In the genomic region with DNA sequence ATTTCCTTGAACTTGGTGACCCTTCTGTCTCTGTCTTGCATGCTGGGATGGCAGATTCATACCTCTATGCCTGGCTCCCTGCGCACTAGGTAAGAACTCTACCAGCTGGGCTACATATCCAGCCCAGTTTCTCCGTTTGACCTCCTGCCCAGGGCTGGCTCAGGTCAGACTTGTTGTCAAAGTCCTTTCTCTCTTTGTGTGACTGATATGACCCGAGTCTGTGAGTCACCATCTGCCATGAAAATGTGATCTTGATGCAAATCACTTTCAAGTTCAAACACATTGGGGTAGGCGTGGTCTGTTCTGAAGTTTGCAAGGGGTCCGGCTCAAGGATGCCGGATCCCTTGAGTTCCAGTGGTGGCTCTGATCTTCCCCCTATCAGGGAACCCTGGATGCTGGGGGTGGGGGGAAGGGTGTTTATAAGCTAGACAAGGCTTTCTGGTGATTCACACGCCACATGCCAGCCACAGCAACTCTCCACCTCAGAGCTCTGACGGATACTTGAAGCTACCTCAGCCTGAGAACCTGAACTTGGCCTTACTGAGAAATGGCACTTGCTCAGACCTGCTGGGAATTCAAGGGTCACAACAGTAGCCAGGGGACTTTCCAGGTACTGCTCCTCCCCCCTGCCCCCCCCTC, we compare ENCODE assay signal across 33 mouse cellular contexts. TPM values are rescaled to one million over a fixed set of nuclear protein-coding genes. Genes with fewer than 3 reads are reported as not detected.
A peak's percentile ranks its signal among the peaks of the same experiment; 100 is the strongest.
DNase-seq lines count a peak whose midpoint lies in the region; ATAC-seq and TF ChIP-seq lines count a peak whose summit lies in the region.
"Had no signal": no experiment of that assay in that cellular context is flagged by ENCODE, and none has a peak within 500 bp of the region (broad histone marks: within the 10 kb centered on the region; RNA-seq: fewer than 3 reads in every experiment).

No protein-coding gene starts in this region.

- peak; percentile 27 to 32 for DNase-seq in adrenal gland, postnatal 36 days
- DNase-seq in adrenal gland, postnatal 25 days: no peak
- no peak for DNase-seq in thymus, adult 2 months
- DNase-seq in thymus, adult 18-20 months: no peak
- DNase-seq in CH12.LX (ENCODE audit: extremely low read depth): no peak
- no peak for DNase-seq in stomach, postnatal 0 days (ENCODE audit: low spot score)
- no peak for DNase-seq in c-Kit-positive CD71-positive TER-119-positive erythroid progenitor cells, embryonic 14.5 days (ENCODE audit: low spot score)
- DNase-seq: cerebellum, adult 11 months; cerebellum, adult 9-11 months; embryo, embryonic 11 days; gastrocnemius, postnatal 14 days; heart, postnatal 14 days; kidney, adult 2 months; layer of hippocampus, adult 9-11 months; liver, postnatal 0 days; lung, postnatal 36 days; right cerebral cortex, postnatal 4 days; thymus, postnatal 25 days had no signal

- no peak for TF ChIP-seq EP300 in CH12.LX (IDR thresholded peaks at IDR 0.05; ENCODE audit: low read length)
- no peak for TF ChIP-seq EP300 in stomach, postnatal 0 days (optimal IDR thresholded peaks at IDR 0.05)

- TF ChIP-seq POLR2A in thymus, adult 2 months (IDR thresholded peaks at IDR 0.05; ENCODE audit: control insufficient read depth, extremely low read depth, insufficient read depth, low read length, poor library complexity): no peak
- TF ChIP-seq POLR2A in CH12.LX (IDR thresholded peaks at IDR 0.05; ENCODE audit: low read depth, low read length): no peak

- peak overlapping the region; percentile 38; the same call in 1 of the 2 replicates for H3K27ac ChIP-seq in thymus, adult 2 months (ENCODE audit: control insufficient read depth, insufficient read depth, low read length)
- H3K27ac ChIP-seq in CH12.LX (ENCODE audit: insufficient read depth, low read depth): peak overlapping the region; percentile 50
- 0 out of 2 replicates have a peak overlapping the region, but pooled peaks have one; percentile 13 for H3K27ac ChIP-seq in stomach, postnatal 0 days (replicated peaks)
- H3K27ac ChIP-seq: embryonic facial prominence, embryonic 12.5 days; hindbrain, embryonic 10.5 days; hindbrain, embryonic 15.5 days; kidney, postnatal 0 days; limb, embryonic 12.5 days; midbrain, embryonic 13.5 days; neural tube, embryonic 13.5 days had no signal

- dilution Hi-C loops in CH12.LX (cut with MboI; ENCODE audit: extremely low pct_ligation_motif_present, extremely low pct_unique_long_range_greater_than_20kb, low sequenced_read_pairs): no loop called here

- no peak overlapping the region for H3K4me2 ChIP-seq in CH12.LX (ENCODE audit: insufficient read depth, low read depth, poor library complexity, severe bottlenecking)
- H3K4me2 ChIP-seq in stomach, postnatal 0 days (replicated peaks; ENCODE audit: low read depth): no peak overlapping the region
- H3K4me2 ChIP-seq: embryonic facial prominence, embryonic 12.5 days; hindbrain, embryonic 15.5 days; limb, embryonic 12.5 days; liver, embryonic 11.5 days; midbrain, embryonic 13.5 days; neural tube, embryonic 13.5 days had no signal

- WGBS in thymus, adult 2 months: 90% methylated on average over 8 of the region's 8 CpGs
- WGBS in stomach, postnatal 0 days: 68% methylated on average over 8 of the region's 8 CpGs

- H3K9ac ChIP-seq in CH12.LX (ENCODE audit: insufficient read depth, low read depth): no peak overlapping the region
- no peak overlapping the region for H3K9ac ChIP-seq in stomach, postnatal 0 days (ENCODE audit: low read length)
- H3K9ac ChIP-seq: embryonic facial prominence, embryonic 12.5 days; hindbrain, embryonic 15.5 days; limb, embryonic 12.5 days; liver, postnatal 0 days; midbrain, embryonic 13.5 days; neural tube, embryonic 13.5 days had no signal

- no peak overlapping the region for H3K4me3 ChIP-seq in thymus, adult 2 months (ENCODE audit: control insufficient read depth, insufficient read depth, low read length)
- H3K4me3 ChIP-seq in CH12.LX (replicated peaks in 1 of 3; ENCODE audit: low read depth in 2 of 3, low read length in 2 of 3, poor library complexity in 1 of 3): no peak overlapping the region
- no peak overlapping the region for H3K4me3 ChIP-seq in stomach, postnatal 0 days (ENCODE audit: low read depth, low read length)
- H3K4me3 ChIP-seq: embryonic facial prominence, embryonic 12.5 days; hindbrain, embryonic 10.5 days; hindbrain, embryonic 15.5 days; limb, embryonic 12.5 days; midbrain, embryonic 13.5 days; neural tube, embryonic 13.5 days had no signal

- H3K36me3 ChIP-seq in thymus, adult 2 months (ENCODE audit: control insufficient read depth, insufficient read depth, low read length): no peaks in the 10 kb centered on the region
- no peaks in the 10 kb centered on the region for H3K36me3 ChIP-seq in CH12.LX (replicated peaks in 1 of 2; ENCODE audit: control insufficient read depth in 1 of 2, insufficient read depth in 1 of 2, low read length in 1 of 2)
- H3K36me3 ChIP-seq in stomach, postnatal 0 days (ENCODE audit: control insufficient read depth, insufficient read depth, low read length): no peaks in the 10 kb centered on the region
- H3K36me3 ChIP-seq: embryonic facial prominence, embryonic 12.5 days; G1E; hindbrain, embryonic 10.5 days; hindbrain, embryonic 15.5 days; limb, embryonic 12.5 days; midbrain, embryonic 13.5 days; neural tube, embryonic 13.5 days had no signal

- H3K4me1 ChIP-seq in thymus, adult 2 months (replicated peaks; ENCODE audit: control insufficient read depth, insufficient read depth, low read length): peaks cover 9% of the 10 kb centered on the region
- H3K4me1 ChIP-seq in CH12.LX (ENCODE audit: control insufficient read depth in 1 of 2, insufficient read depth in 2 of 2): peaks cover 11 to 23% of the 10 kb centered on the region in 2 experiments
- no peaks in the 10 kb centered on the region for H3K4me1 ChIP-seq in stomach, postnatal 0 days (replicated peaks; ENCODE audit: control insufficient read depth, insufficient read depth)

- in situ Hi-C loops in CH12.LX (cut with MboI; ENCODE audit: low pct_ligation_motif_present, low pct_unique_long_range_greater_than_20kb, low sequenced_read_pairs): no loop called here

- no peaks in the 10 kb centered on the region for H3K27me3 ChIP-seq in thymus, adult 2 months (ENCODE audit: control insufficient read depth, insufficient read depth, low read length)
- H3K27me3 ChIP-seq in CH12.LX (replicated peaks): no peaks in the 10 kb centered on the region
- H3K27me3 ChIP-seq in stomach, postnatal 0 days (ENCODE audit: control insufficient read depth, insufficient read depth, low read length): no peaks in the 10 kb centered on the region
- H3K27me3 ChIP-seq: embryonic facial prominence, embryonic 12.5 days; hindbrain, embryonic 15.5 days; limb, embryonic 12.5 days; midbrain, embryonic 13.5 days; neural tube, embryonic 13.5 days had no signal

- no peaks in the 10 kb centered on the region for H3K79me2 ChIP-seq in CH12.LX (replicated peaks; ENCODE audit: control insufficient read depth, extremely low read depth, insufficient read depth, poor library complexity, severe bottlenecking)

- no peak for TF ChIP-seq RAD21 in CH12.LX (IDR thresholded peaks at IDR 0.05; ENCODE audit: low read depth, low read length)

- ATAC-seq in stomach, postnatal 0 days (ENCODE audit: low FRiP score, low TSS enrichment): 0 out of 2 replicates have a peak, but pooled peaks have one; percentile 9
- ATAC-seq: forebrain, embryonic 14.5 days; inflammation-experienced regulatory T-cells, adult 6 months; liver, postnatal 0 days; midbrain, embryonic 13.5 days had no signal

- H3K9me3 ChIP-seq in CH12.LX (replicated peaks; ENCODE audit: low read length): no peaks in the 10 kb centered on the region
- H3K9me3 ChIP-seq in stomach, postnatal 0 days (ENCODE audit: control insufficient read depth, low read length): no peaks in the 10 kb centered on the region
- H3K9me3 ChIP-seq: embryonic facial prominence, embryonic 12.5 days; G1E; hindbrain, embryonic 10.5 days; hindbrain, embryonic 15.5 days; limb, embryonic 12.5 days; midbrain, embryonic 13.5 days; neural tube, embryonic 13.5 days had no signal

- no peak for TF ChIP-seq CTCF in thymus, adult 2 months (IDR thresholded peaks at IDR 0.05; ENCODE audit: borderline replicate concordance, control insufficient read depth, extremely low read depth, insufficient read depth, low read length, poor library complexity)
- no peak for TF ChIP-seq CTCF in CH12.LX (conservative IDR thresholded peaks at IDR 0.05 in 1 of 2, IDR thresholded peaks at IDR 0.05 in 1 of 2; ENCODE audit: low read depth in 2 of 2, low read length in 2 of 2)
- no peak for TF ChIP-seq CTCF in stomach, postnatal 0 days (IDR thresholded peaks at IDR 0.05; ENCODE audit: low read depth)

TF ChIP-seq in CH12.LX, 34 proteins besides CTCF, POLR2A, EP300 and RAD21 (continues in another document):
- TF ChIP-seq UBTF (IDR thresholded peaks at IDR 0.05; ENCODE audit: low read depth, low read length): no peak
- peak; percentile 41; the same call in 1 of the 2 replicates for TF ChIP-seq IRF4 (IDR thresholded peaks at IDR 0.05; ENCODE audit: low read depth, low read length)
- TF ChIP-seq NRF1 (IDR thresholded peaks at IDR 0.05; ENCODE audit: low read depth, low read length): no peak
- TF ChIP-seq RCOR1 (conservative IDR thresholded peaks at IDR 0.05; ENCODE audit: low read depth, low read length): no peak
- TF ChIP-seq MEF2A (IDR thresholded peaks at IDR 0.05; ENCODE audit: borderline replicate concordance, low read depth, low read length): peak; percentile 66; the same call in 1 of the 2 replicates
- TF ChIP-seq CHD2 (IDR thresholded peaks at IDR 0.05; ENCODE audit: low read length): no peak

RNA-seq across cellular contexts. Expression of a gene that starts 10.0 kb away (rescaled TPM):
- total RNA-seq in adrenal gland, postnatal 36 days (2021): not detected
- not detected in 2 replicates for total RNA-seq in adrenal gland, postnatal 25 days (2021)
- polyA plus RNA-seq in thymus, adult 2 months (2012; rRNA removed): 5.3 and 6.8 TPM in 2 replicates
- 1.4 TPM in 2 replicates for total RNA-seq in CH12.LX (2012; rRNA removed)
- total RNA-seq in CH12.LX (2014; rRNA removed): 0.57 and 0.62 TPM in 2 replicates
- 1.2 and 1.4 TPM in 2 replicates for polyA plus RNA-seq in CH12.LX (2012; ENCODE audit: insufficient read length, low read depth)
- 1.2 and 2.2 TPM in 2 replicates for polyA plus RNA-seq in stomach, postnatal 0 days (2015; fragmentation: Nextera tagmentation; extraction: Ambion mirVana)
- polyA plus RNA-seq: G1E had no signal

RNA-seq across cellular contexts. Expression of a gene that starts 18.6 kb away (rescaled TPM):
- total RNA-seq in adrenal gland, postnatal 36 days (2021): not detected
- not detected in 2 replicates for total RNA-seq in adrenal gland, postnatal 25 days (2021)
- polyA plus RNA-seq in thymus, adult 2 months (2012; rRNA removed): 0.29 and 0.65 TPM in 2 replicates
- total RNA-seq in CH12.LX (2012; rRNA removed) (not detected in 2 replicates), CH12.LX (2014; rRNA removed) (not detected in 2 replicates)
- not detected in 2 replicates for polyA plus RNA-seq in CH12.LX (2012; ENCODE audit: insufficient read length, low read depth)
- polyA plus RNA-seq in stomach, postnatal 0 days (2015; fragmentation: Nextera tagmentation; extraction: Ambion mirVana): 0.18 TPM in 1 of 2 replicates, not detected in the other
- total RNA-seq: G1E; gastrocnemius, postnatal 14 days; granulocyte monocyte progenitor cell, adult 5-6 weeks; left cerebral cortex, postnatal 25 days had no signal
- polyA plus RNA-seq: C2C12; embryonic facial prominence, embryonic 12.5 days; forebrain, embryonic 14.5 days; heart, embryonic 14.5 days; hindbrain, embryonic 15.5 days; inflammation-experienced regulatory T-cells, adult 6 months; kidney, postnatal 0 days; midbrain, embryonic 13.5 days; neural tube, embryonic 13.5 days had no signal

RNA-seq across cellular contexts. Expression of a gene that starts 26.7 kb away (rescaled TPM):
- total RNA-seq in adrenal gland, postnatal 36 days (2021): 10 to 100 TPM; 54.8 to 60.0 TPM
- 47.8 and 69.8 TPM in 2 replicates for total RNA-seq in adrenal gland, postnatal 25 days (2021)
- polyA plus RNA-seq in thymus, adult 2 months (2012; rRNA removed): 60.8 and 80.1 TPM in 2 replicates
- 40.1 and 41.3 TPM in 2 replicates for total RNA-seq in CH12.LX (2012; rRNA removed)
- 62.9 and 68.5 TPM in 2 replicates for total RNA-seq in CH12.LX (2014; rRNA removed)
- polyA plus RNA-seq in CH12.LX (2012; ENCODE audit: insufficient read length, low read depth): 68.6 and 85.2 TPM in 2 replicates
- 37.6 and 38.3 TPM in 2 replicates for polyA plus RNA-seq in stomach, postnatal 0 days (2015; fragmentation: Nextera tagmentation; extraction: Ambion mirVana)

Comparison
In these comparisons a context has a peak if more than half of its experiments do, and no peak if none do; other contexts are left out.
1. DNase-seq: peak in adrenal gland, postnatal 36 days (2 of 2); none in adrenal gland, postnatal 25 days (single experiment), thymus, adult 2 months (single experiment), thymus, adult 18-20 months (0 of 2), CH12.LX (single experiment), stomach, postnatal 0 days (single experiment) and c-Kit-positive CD71-positive TER-119-positive erythroid progenitor cells, embryonic 14.5 days (single experiment).
2. Peak in every context shown above with its lines, with median percentiles within 50 percentile points of each other: H3K27ac ChIP-seq.